Mouse (Mus musculus) stomach, postnatal 0 days (tissue): Measurements from ENCODE around the gene Bri3.

Experiments
- CTCF ChIP-seq: IDR thresholded peaks from 2 replicates; pipeline ENCODE4 v1.5.1; 2016; ENCODE audit warnings: antibody characterized with exemption, low read depth, mild to moderate bottlenecking, moderate library complexity
- EP300 ChIP-seq: optimal IDR thresholded peaks from 2 replicates; pipeline ENCODE3; 2016; ENCODE audit warnings: antibody characterized with exemption

DNA sequence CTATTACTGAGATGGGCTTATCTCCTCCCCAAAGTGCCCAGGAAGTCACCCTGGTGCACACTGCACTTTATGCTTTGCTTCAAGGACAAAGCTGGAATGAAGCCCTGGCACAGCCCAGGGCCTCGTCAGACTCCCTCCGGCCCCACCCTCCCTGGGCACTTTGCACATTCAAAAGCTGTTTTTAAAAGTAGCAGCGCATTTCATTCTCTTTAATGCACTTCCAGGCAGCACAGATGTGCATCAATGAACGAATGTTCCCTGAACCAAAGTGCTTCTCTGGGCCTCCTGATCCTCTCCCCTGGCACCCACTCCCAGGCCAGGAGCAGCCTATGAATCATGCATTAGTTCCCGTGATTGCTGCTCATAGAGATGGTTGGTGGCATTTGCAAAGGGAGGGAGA, 167.5 kb downstream of the Bri3 start:
- TF ChIP-seq CTCF = no peak
- no peak for TF ChIP-seq EP300
